Mouse (Mus musculus): ENCODE results near the gene Gm10271.

Gm10271 gene

GRCm38 (mm10) chr10:116972509-116972908 is at the start of gene Gm10271:
Gene Gm10271 (minus strand): TSS chr10:116972609.
- DNase-seq (ENCODE audit: low spot score): no peak

- DNase-seq (ENCODE audit: low spot score): no peak
These were observed 48.8 kb upstream of the Gm10271 start for GRCm38 (mm10) chr10:117021020-117021754.

- DNase-seq (ENCODE audit: low spot score): no peak
These were observed 46.0 kb upstream of the Gm10271 start for GRCm38 (mm10) chr10:117018281-117018840.

GRCm38 (mm10) chr10:117014565-117014964 is 42.2 kb upstream of the Gm10271 start:
- no peak for DNase-seq (ENCODE audit: low spot score)

GRCm38 (mm10) chr10:117013689-117014390 is 41.4 kb upstream of the Gm10271 start:
- DNase-seq (ENCODE audit: low spot score): no peak

- DNase-seq (ENCODE audit: low spot score): no peak
These were observed 38.6 kb upstream of the Gm10271 start for GRCm38 (mm10) chr10:117011047-117011446.

GRCm38 (mm10) chr10:117009691-117010090 is 37.3 kb upstream of the Gm10271 start:
- no peak for DNase-seq (ENCODE audit: low spot score)

GRCm38 (mm10) chr10:117005707-117006464 is 33.5 kb upstream of the Gm10271 start:
- no peak for DNase-seq (ENCODE audit: low spot score)

- DNase-seq (ENCODE audit: low spot score): no peak
These were observed 32.3 kb upstream of the Gm10271 start for GRCm38 (mm10) chr10:117004695-117005094.

GRCm38 (mm10) chr10:117000975-117001374 is 28.6 kb upstream of the Gm10271 start:
- DNase-seq (ENCODE audit: low spot score): no peak

- DNase-seq (ENCODE audit: low spot score): no peak
These were observed 26.5 kb upstream of the Gm10271 start for GRCm38 (mm10) chr10:116998716-116999455.

- peak; percentile 45 for DNase-seq (ENCODE audit: low spot score)
These were observed 23.8 kb upstream of the Gm10271 start for GRCm38 (mm10) chr10:116996236-116996600.

GRCm38 (mm10) chr10:116995584-116996235 is 23.3 kb upstream of the Gm10271 start:
- DNase-seq (ENCODE audit: low spot score): no peak

GRCm38 (mm10) chr10:116995162-116995561 is 22.8 kb upstream of the Gm10271 start:
- DNase-seq (ENCODE audit: low spot score): no peak

- DNase-seq (ENCODE audit: low spot score): no peak
These were observed 21.6 kb upstream of the Gm10271 start for GRCm38 (mm10) chr10:116993971-116994370.

- DNase-seq (ENCODE audit: low spot score): no peak
These were observed 14.1 kb upstream of the Gm10271 start, which contains the start of gene Best3 for GRCm38 (mm10) chr10:116986264-116987082. Gene Best3 (plus strand): TSS chr10:116986314.

GRCm38 (mm10) chr10:116984836-116985235 is 12.4 kb upstream of the Gm10271 start:
- no peak for DNase-seq (ENCODE audit: low spot score)

- DNase-seq (ENCODE audit: low spot score): no peak
These were observed 10.1 kb upstream of the Gm10271 start for GRCm38 (mm10) chr10:116982526-116982925.

- DNase-seq (ENCODE audit: low spot score): no peak
These were observed 8.5 kb upstream of the Gm10271 start for GRCm38 (mm10) chr10:116980888-116981287.

- DNase-seq (ENCODE audit: low spot score): no peak
These were observed 7.9 kb upstream of the Gm10271 start for GRCm38 (mm10) chr10:116980273-116980672.

All from ovary, postnatal 36 days (tissue).